Comparison of ENCODE assay signal across 24 mouse cellular contexts in genomic region chr10:83199290-83199689, GRCm38 (mm10).
A peak's percentile ranks its signal among the peaks of the same experiment; 100 is the strongest.
DNase-seq lines count a peak whose midpoint lies in the region; ATAC-seq and TF ChIP-seq lines count a peak whose summit lies in the region.
"Had no signal": no experiment of that assay in that cellular context is flagged by ENCODE, and none has a peak within 500 bp of the region (broad histone marks: within the 10 kb centered on the region; RNA-seq: fewer than 3 reads in every experiment).

No protein-coding gene starts in this region.

- H3K9me3 ChIP-seq in forebrain, postnatal 0 days (ENCODE audit: low read length), result no peaks in the 10 kb centered on the region
- no peaks in the 10 kb centered on the region for H3K9me3 ChIP-seq in forebrain, embryonic 11.5 days (ENCODE audit: control insufficient read depth, low read length)
- H3K9me3 ChIP-seq in heart, postnatal 0 days (replicated peaks; ENCODE audit: control insufficient read depth, low read length), result no peaks in the 10 kb centered on the region
- no peaks in the 10 kb centered on the region for H3K9me3 ChIP-seq in heart, embryonic 11.5 days (replicated peaks; ENCODE audit: control insufficient read depth, low read length)
- H3K9me3 ChIP-seq: embryonic facial prominence, embryonic 15.5 days; forebrain, embryonic 13.5 days; heart, embryonic 12.5 days; hindbrain, embryonic 12.5 days had no signal

- peak; percentile 66; the same call in 1 of the 2 replicates for ATAC-seq in forebrain, postnatal 0 days
- no peak for ATAC-seq in forebrain, embryonic 11.5 days (replicated peaks; ENCODE audit: low FRiP score)
- peak; percentile 40; the same call in 1 of the 2 replicates for ATAC-seq in heart, postnatal 0 days (ENCODE audit: insufficient read depth, low read depth)
- no peak for ATAC-seq in heart, embryonic 11.5 days (replicated peaks; ENCODE audit: insufficient number of reproducible peaks, low FRiP score, low TSS enrichment)
- ATAC-seq: forebrain, embryonic 13.5 days; forebrain, embryonic 16.5 days; hindbrain, embryonic 16.5 days; inflammation-experienced regulatory T-cells, adult 6 months; intestine, embryonic 16.5 days had no signal

- no peaks in the 10 kb centered on the region for H3K36me3 ChIP-seq in forebrain, postnatal 0 days (ENCODE audit: insufficient read depth)
- H3K36me3 ChIP-seq in forebrain, embryonic 11.5 days (ENCODE audit: control insufficient read depth, insufficient read depth, low read length), result no peaks in the 10 kb centered on the region
- H3K36me3 ChIP-seq in heart, postnatal 0 days (replicated peaks; ENCODE audit: control insufficient read depth, insufficient read depth, low read length), result no peaks in the 10 kb centered on the region
- H3K36me3 ChIP-seq in heart, embryonic 11.5 days (ENCODE audit: control insufficient read depth, insufficient read depth, low read length), result no peaks in the 10 kb centered on the region
- H3K36me3 ChIP-seq: embryonic facial prominence, embryonic 15.5 days; heart, embryonic 12.5 days; hindbrain, embryonic 12.5 days had no signal

- 61% methylated on average over 9 of the region's 9 CpGs for WGBS in forebrain, postnatal 0 days
- WGBS in forebrain, embryonic 11.5 days, result 85% methylated on average over 9 of the region's 9 CpGs
- 50% methylated on average over 8 of the region's 9 CpGs for WGBS in heart, postnatal 0 days
- WGBS in heart, embryonic 11.5 days (ENCODE audit: insufficient replicate concordance), result 78% methylated on average over 9 of the region's 9 CpGs

- H3K27ac ChIP-seq in forebrain, postnatal 0 days (ENCODE audit: low read depth, low read length), result no peak overlapping the region
- no peak overlapping the region for H3K27ac ChIP-seq in forebrain, embryonic 11.5 days (ENCODE audit: low read depth, low read length)
- no peak overlapping the region for H3K27ac ChIP-seq in heart, postnatal 0 days (ENCODE audit: low read depth)
- H3K27ac ChIP-seq in heart, embryonic 11.5 days (ENCODE audit: low read depth, low read length), result no peak overlapping the region
- H3K27ac ChIP-seq: embryonic facial prominence, embryonic 15.5 days; forebrain, embryonic 13.5 days; gastrocnemius, adult 2 months; hindbrain, embryonic 12.5 days; kidney, postnatal 0 days had no signal

- H3K9ac ChIP-seq in forebrain, postnatal 0 days, result no peak overlapping the region
- no peak overlapping the region for H3K9ac ChIP-seq in forebrain, embryonic 11.5 days (ENCODE audit: low read length)
- H3K9ac ChIP-seq in heart, postnatal 0 days (replicated peaks; ENCODE audit: low read depth, low read length), result no peak overlapping the region
- H3K9ac ChIP-seq in heart, embryonic 11.5 days (ENCODE audit: low read depth, low read length), result no peak overlapping the region
- H3K9ac ChIP-seq: embryonic facial prominence, embryonic 15.5 days; forebrain, embryonic 13.5 days; heart, embryonic 12.5 days; hindbrain, embryonic 12.5 days had no signal

- no peak for TF ChIP-seq CTCF in forebrain, postnatal 0 days (IDR thresholded peaks at IDR 0.05; ENCODE audit: low read depth)
- TF ChIP-seq CTCF in heart, postnatal 0 days (IDR thresholded peaks at IDR 0.05; ENCODE audit: low read depth), result no peak

- no peak for TF ChIP-seq EP300 in heart, postnatal 0 days (IDR thresholded peaks at IDR 0.05; ENCODE audit: low read depth)

- no peaks in the 10 kb centered on the region for H3K27me3 ChIP-seq in forebrain, postnatal 0 days (ENCODE audit: insufficient read depth, low read length)
- H3K27me3 ChIP-seq in forebrain, embryonic 11.5 days (ENCODE audit: control insufficient read depth, insufficient read depth, low read length), result no peaks in the 10 kb centered on the region
- H3K27me3 ChIP-seq in heart, postnatal 0 days (ENCODE audit: control insufficient read depth, insufficient read depth, low read length), result no peaks in the 10 kb centered on the region
- H3K27me3 ChIP-seq in heart, embryonic 11.5 days (ENCODE audit: control insufficient read depth, insufficient read depth, low read length), result no peaks in the 10 kb centered on the region
- H3K27me3 ChIP-seq: embryonic facial prominence, embryonic 15.5 days; forebrain, embryonic 13.5 days; heart, embryonic 12.5 days; hindbrain, embryonic 12.5 days had no signal

- DNase-seq in forebrain, postnatal 0 days, result no peak
- no peak for DNase-seq in forebrain, embryonic 11.5 days (ENCODE audit: low spot score)
- peak; percentile 36 for DNase-seq in heart, postnatal 0 days (ENCODE audit: low spot score)
- peak; percentile 78 for DNase-seq in 3T3-L1 (ENCODE audit: low read depth, low spot score)
- DNase-seq in adipocyte (ENCODE audit: low spot score), result peak; percentile 25
- DNase-seq in cerebellum, postnatal 4 days (ENCODE audit: low spot score in 2 of 2), result no peak
- DNase-seq in retina, postnatal 1 day, result no peak
- DNase-seq: adrenal gland, adult 8-10 months; adrenal gland, postnatal 36 days; cerebellum, adult 9-11 months; embryo, embryonic 11 days; gastrocnemius, adult 2 months; gastrocnemius, postnatal 14 days; heart, adult 11 months had no signal

- H3K4me3 ChIP-seq in forebrain, postnatal 0 days (ENCODE audit: low read depth, low read length), result no peak overlapping the region
- H3K4me3 ChIP-seq in forebrain, embryonic 11.5 days (ENCODE audit: low read depth, low read length), result no peak overlapping the region
- H3K4me3 ChIP-seq in heart, postnatal 0 days (ENCODE audit: low read depth, low read length), result no peak overlapping the region
- H3K4me3 ChIP-seq in heart, embryonic 11.5 days (ENCODE audit: low read depth, low read length), result no peak overlapping the region
- H3K4me3 ChIP-seq: embryonic facial prominence, embryonic 15.5 days; forebrain, embryonic 13.5 days; gastrocnemius, adult 2 months; heart, embryonic 12.5 days; hindbrain, embryonic 12.5 days had no signal

- no peak overlapping the region for H3K4me2 ChIP-seq in forebrain, postnatal 0 days (ENCODE audit: low read depth)
- H3K4me2 ChIP-seq in forebrain, embryonic 11.5 days (ENCODE audit: low read depth, low read length, severe bottlenecking), result no peak overlapping the region
- H3K4me2 ChIP-seq in heart, postnatal 0 days (ENCODE audit: low read depth, low read length), result no peak overlapping the region
- no peak overlapping the region for H3K4me2 ChIP-seq in heart, embryonic 11.5 days
- H3K4me2 ChIP-seq: embryonic facial prominence, embryonic 15.5 days; forebrain, embryonic 13.5 days; heart, embryonic 12.5 days; hindbrain, embryonic 12.5 days had no signal

- 0 out of 2 replicates have a peak, but pooled peaks cover 4% of the 10 kb centered on the region for H3K4me1 ChIP-seq in forebrain, postnatal 0 days (ENCODE audit: insufficient read depth)
- H3K4me1 ChIP-seq in forebrain, embryonic 11.5 days (replicated peaks; ENCODE audit: control insufficient read depth, insufficient read depth, low read length), result no peaks in the 10 kb centered on the region
- H3K4me1 ChIP-seq in heart, postnatal 0 days (ENCODE audit: control insufficient read depth, insufficient read depth), result 0 out of 2 replicates have a peak, but pooled peaks cover 11% of the 10 kb centered on the region
- H3K4me1 ChIP-seq in heart, embryonic 11.5 days (ENCODE audit: control insufficient read depth, insufficient read depth, low read length), result 0 out of 2 replicates have a peak, but pooled peaks cover 3% of the 10 kb centered on the region
- H3K4me1 ChIP-seq: hindbrain, embryonic 12.5 days had no signal

Comparison
In these comparisons a context has a peak if more than half of its experiments do, and no peak if none do; other contexts are left out.
1. ATAC-seq: peak in forebrain, postnatal 0 days (single experiment) and heart, postnatal 0 days (single experiment); none in forebrain, embryonic 11.5 days (single experiment) and heart, embryonic 11.5 days (single experiment).
2. DNase-seq: peak in heart, postnatal 0 days (single experiment), 3T3-L1 (single experiment) and adipocyte (single experiment); none in forebrain, postnatal 0 days (single experiment), forebrain, embryonic 11.5 days (single experiment), cerebellum, postnatal 4 days (0 of 2) and retina, postnatal 1 day (single experiment).